Mouse (Mus musculus) myocyte (in vitro differentiated cells): Measurements from ENCODE around the gene Utp15. TPM values are rescaled to one million over a fixed set of nuclear protein-coding genes. Genes with fewer than 3 reads are reported as not detected.

Source experiments
- H3K27me3 ChIP-seq: one replicate; pipeline ENCODE4 v1.6.1; 2011; ENCODE audit not compliant: control insufficient read depth, insufficient read depth, insufficient read length
- H3K36me3 ChIP-seq: one replicate; pipeline ENCODE4 v1.6.1; 2011; ENCODE audit not compliant: control insufficient read depth, insufficient read depth
- H3K4me2 ChIP-seq: one replicate; pipeline ENCODE4 v1.6.1; 2011; ENCODE audit warnings: low read depth, control low read depth
- H3K4me3 ChIP-seq: one replicate; pipeline ENCODE4 v1.5.1; 2011; ENCODE audit warnings: mild to moderate bottlenecking, control low read depth, moderate library complexity
- H3K79me2 ChIP-seq: one replicate; pipeline ENCODE4 v1.6.1; 2011; ENCODE audit not compliant: control insufficient read depth, insufficient read depth
- H3ac ChIP-seq: one replicate; pipeline ENCODE4 v1.6.1; 2011; ENCODE audit not compliant: control insufficient read depth, insufficient read length
- CEBPB ChIP-seq: IDR thresholded peaks from 2 replicates; pipeline ENCODE4 v1.6.1; 2011; ENCODE audit warnings: mild to moderate bottlenecking, moderate library complexity; ENCODE audit not compliant: poor library complexity, insufficient read depth, severe bottlenecking
- E2F4 ChIP-seq: IDR thresholded peaks from one replicate; pipeline ENCODE4 v1.6.1; 2011; ENCODE audit warnings: mild to moderate bottlenecking, control low read depth, moderate library complexity; ENCODE audit not compliant: insufficient read depth
- MAX ChIP-seq: IDR thresholded peaks from one replicate; pipeline ENCODE4 v1.6.1; 2011; ENCODE audit warnings: low read depth, mild to moderate bottlenecking, control low read depth
- MYOD1 ChIP-seq, 3 experiments: IDR thresholded peaks; one replicate each; pipeline ENCODE4 v1.6.1; 2011; ENCODE audit warnings: control low read depth in 2 of 3, low read depth in 2 of 3, mild to moderate bottlenecking in 2 of 3, moderate library complexity in 1 of 3; ENCODE audit not compliant: insufficient read length in 2 of 3, control insufficient read depth in 1 of 3
- MYOG ChIP-seq, 3 experiments: IDR thresholded peaks; one replicate each; pipeline ENCODE4 v1.6.1; 2011; ENCODE audit warnings: control low read depth in 2 of 3, low read depth in 2 of 3, mild to moderate bottlenecking in 2 of 3; ENCODE audit not compliant: insufficient read length in 2 of 3, control insufficient read depth in 1 of 3, insufficient read depth in 1 of 3
- POLR2A ChIP-seq: IDR thresholded peaks from one replicate; pipeline ENCODE4 v1.6.1; 2011; ENCODE audit warnings: low read depth, mild to moderate bottlenecking, control low read depth, moderate library complexity; ENCODE audit not compliant: insufficient read length
- POLR2AphosphoS2 ChIP-seq: IDR thresholded peaks from one replicate; pipeline ENCODE4 v1.6.1; 2011; ENCODE audit warnings: low read depth, control low read depth; ENCODE audit not compliant: insufficient read length
- REST ChIP-seq: IDR thresholded peaks from one replicate; pipeline ENCODE4 v1.6.1; 2011; ENCODE audit warnings: mild to moderate bottlenecking, control low read depth, moderate library complexity; ENCODE audit not compliant: insufficient read depth, insufficient read length
- SRF ChIP-seq: IDR thresholded peaks from one replicate; pipeline ENCODE4 v1.6.1; 2011; ENCODE audit warnings: low read depth; ENCODE audit not compliant: control insufficient read depth, insufficient read length
- TCF12 ChIP-seq: IDR thresholded peaks from one replicate; pipeline ENCODE4 v1.6.1; 2011; ENCODE audit warnings: mild to moderate bottlenecking, control low read depth; ENCODE audit not compliant: poor library complexity, insufficient read depth, severe bottlenecking
- TCF3 ChIP-seq: IDR thresholded peaks from one replicate; pipeline ENCODE4 v1.6.1; 2011; ENCODE audit warnings: low read depth, control low read depth; ENCODE audit not compliant: insufficient read length
- USF1 ChIP-seq: IDR thresholded peaks from one replicate; pipeline ENCODE4 v1.6.1; 2011; ENCODE audit warnings: low read depth, mild to moderate bottlenecking, control low read depth, moderate library complexity
- polyA plus RNA-seq: library from polyadenylated mRNA; unstranded; fragments of >200 nt; fragmentation: generic; extraction: Trizol; gene quantifications from one replicate; pipeline ENCODE4 v1.2.1, GENCODE M21; 2012; ENCODE audit warnings: missing spikeins

Utp15 gene
- polyA plus RNA-seq, 1 experiment = 7.3 TPM

DNA sequence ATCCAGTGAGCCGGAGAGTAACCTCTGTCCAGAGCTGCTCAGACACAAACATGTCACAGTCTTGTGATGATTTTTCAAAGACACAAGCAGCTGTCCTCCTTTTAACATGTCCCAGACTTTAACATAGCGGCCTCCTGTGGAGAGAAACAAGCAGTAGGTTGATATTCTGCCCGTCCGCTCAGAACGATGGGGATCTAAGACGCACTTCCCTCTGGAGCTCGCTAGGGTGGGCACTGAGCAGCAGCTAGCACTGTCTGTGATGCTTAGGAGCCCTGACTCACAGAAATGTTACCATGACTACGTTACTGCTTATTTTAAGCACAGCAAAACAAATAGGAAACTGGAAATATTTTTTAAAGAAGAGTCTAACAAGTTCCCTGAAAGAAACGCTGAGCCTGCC is 7.9 kb downstream of the Utp15 start:
- TF ChIP-seq E2F4 (no peak), USF1 (no peak), TCF12 (no peak)
- Histone ChIP-seq H3K36me3 (peaks cover 74% of the 10 kb centered on the region), H3K4me2 (no peak overlapping the region), H3K4me3 (no peak overlapping the region), H3K27me3 (no peaks in the 10 kb centered on the region), H3K79me2 (no peaks in the 10 kb centered on the region), H3ac (no peak overlapping the region)

DNA sequence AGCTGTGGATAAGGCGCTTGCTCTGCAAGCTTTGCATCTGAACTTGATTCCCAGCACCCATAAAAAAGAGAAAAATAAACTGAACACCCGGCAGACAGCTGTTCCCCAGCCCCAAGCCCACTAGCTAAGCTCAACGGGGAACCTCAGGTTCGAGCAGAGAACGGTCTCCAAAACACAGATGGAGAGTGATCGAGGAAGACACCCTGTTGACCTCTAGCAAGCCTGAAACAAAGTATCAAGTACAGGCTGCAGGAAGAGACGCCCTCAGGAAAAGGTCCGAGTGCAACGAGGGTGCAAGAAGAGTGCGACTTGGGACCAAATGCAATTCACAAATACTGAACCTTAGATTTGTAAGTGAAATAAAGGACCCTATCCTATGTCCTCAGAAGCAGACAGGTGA is 13.2 kb downstream of the Utp15 start:
- Histone ChIP-seq H3K36me3 (peaks cover 51% of the 10 kb centered on the region), H3K27me3 (no peaks in the 10 kb centered on the region), H3K4me2 (no peak overlapping the region), H3K79me2 (no peaks in the 10 kb centered on the region), H3ac (no peak overlapping the region), H3K4me3 (no peak overlapping the region)
- TF ChIP-seq USF1 (no peak), E2F4 (no peak), MAX (no peak), SRF (no peak), MYOG (IDR thresholded peaks at IDR 0.05; ENCODE audit: control insufficient read depth in 1 of 3, insufficient read depth in 1 of 3, insufficient read length in 2 of 3, low read depth in 2 of 3) (no peak), REST (no peak), POLR2A (no peak), TCF3 (no peak), TCF12 (no peak), POLR2AphosphoS2 (no peak), MYOD1 (IDR thresholded peaks at IDR 0.05; ENCODE audit: control insufficient read depth in 1 of 3, insufficient read length in 2 of 3, low read depth in 2 of 3) (no peak), CEBPB (no peak)

- no peak for TF ChIP-seq TCF12
- no peak for TF ChIP-seq USF1
- TF ChIP-seq CEBPB = no peak
- TF ChIP-seq MAX = no peak
- TF ChIP-seq SRF = no peak
- TF ChIP-seq MYOD1 (IDR thresholded peaks at IDR 0.05; ENCODE audit: control insufficient read depth in 1 of 3, insufficient read length in 2 of 3, low read depth in 2 of 3) = no peak
- TF ChIP-seq POLR2A = no peak
- Histone ChIP-seq H3K27me3 (no peaks in the 10 kb centered on the region), H3K4me3 (no peak overlapping the region), H3K4me2 (no peak overlapping the region), H3K36me3 (peaks cover 17% of the 10 kb centered on the region), H3K79me2 (no peaks in the 10 kb centered on the region), H3ac (no peak overlapping the region)
Observed at GRCm38 (mm10) chr13:98245386-98245785, 17.5 kb downstream of the Utp15 start.

- no peak overlapping the region for H3K4me3 ChIP-seq
- H3K79me2 ChIP-seq = no peaks in the 10 kb centered on the region
- H3K4me2 ChIP-seq = no peak overlapping the region
- TF ChIP-seq MYOD1 (IDR thresholded peaks at IDR 0.05; ENCODE audit: control insufficient read depth in 1 of 3, insufficient read length in 2 of 3, low read depth in 2 of 3) = no peak
- H3K36me3 ChIP-seq = peaks cover 12% of the 10 kb centered on the region
- no peak overlapping the region for H3ac ChIP-seq
- H3K27me3 ChIP-seq = no peaks in the 10 kb centered on the region
Observed at GRCm38 (mm10) chr13:98244571-98245350, 18.1 kb downstream of the Utp15 start.

- H3K4me3 ChIP-seq = no peak overlapping the region
- no peak overlapping the region for H3ac ChIP-seq
- H3K79me2 ChIP-seq = no peaks in the 10 kb centered on the region
- H3K4me2 ChIP-seq = peak overlapping the region; percentile 60
- H3K27me3 ChIP-seq = peaks cover 12% of the 10 kb centered on the region
- no peaks in the 10 kb centered on the region for H3K36me3 ChIP-seq
- no peak for TF ChIP-seq POLR2A
- TF ChIP-seq MYOG (IDR thresholded peaks at IDR 0.05; ENCODE audit: control insufficient read depth in 1 of 3, insufficient read depth in 1 of 3, insufficient read length in 2 of 3, low read depth in 2 of 3) = no peak
- TF ChIP-seq POLR2AphosphoS2 = no peak
- no peak for TF ChIP-seq E2F4
- no peak for TF ChIP-seq MAX
- no peak for TF ChIP-seq USF1
- no peak for TF ChIP-seq SRF
Observed at GRCm38 (mm10) chr13:98241531-98242282, 21.1 kb downstream of the Utp15 start.
